Mouse (Mus musculus): ENCODE results near the gene Mier2.
A peak's percentile ranks its signal among the peaks of the same experiment; 100 is the strongest.

DNA sequence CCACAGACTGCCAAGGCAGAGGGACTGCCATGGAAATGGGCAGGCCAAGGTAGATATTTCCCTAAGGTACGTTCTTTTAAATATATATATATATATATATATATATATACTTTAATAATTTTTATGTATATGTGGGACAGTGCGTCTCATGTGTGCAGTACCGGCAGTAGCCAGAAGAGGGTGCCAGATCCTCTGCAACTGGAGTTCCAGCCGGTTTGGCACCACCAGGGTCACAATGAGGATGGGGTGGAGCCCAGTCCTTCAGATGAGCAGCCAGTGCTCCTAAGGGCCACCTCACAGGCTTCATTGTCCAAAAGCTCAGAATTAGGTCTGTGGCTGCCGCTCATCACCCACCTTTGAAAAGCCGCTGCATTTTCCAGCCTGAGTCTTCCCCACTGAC, 25.8 kb upstream of the Mier2 start:
- TF ChIP-seq CTCF (IDR thresholded peaks at IDR 0.05; ENCODE audit: control insufficient read depth, insufficient read depth, low read length), result peak; percentile 61
- TF ChIP-seq POLR2A (IDR thresholded peaks at IDR 0.05; ENCODE audit: borderline replicate concordance, control insufficient read depth, low read depth, low read length), result no peak
